Mouse (Mus musculus): ENCODE data around the gene Tasp1. TPM values are rescaled to one million over a fixed set of nuclear protein-coding genes. Genes with fewer than 3 reads are reported as not detected.

Gene Tasp1
- polyA plus RNA-seq, 2 experiments = 6.1 to 13.9 TPM

DNA sequence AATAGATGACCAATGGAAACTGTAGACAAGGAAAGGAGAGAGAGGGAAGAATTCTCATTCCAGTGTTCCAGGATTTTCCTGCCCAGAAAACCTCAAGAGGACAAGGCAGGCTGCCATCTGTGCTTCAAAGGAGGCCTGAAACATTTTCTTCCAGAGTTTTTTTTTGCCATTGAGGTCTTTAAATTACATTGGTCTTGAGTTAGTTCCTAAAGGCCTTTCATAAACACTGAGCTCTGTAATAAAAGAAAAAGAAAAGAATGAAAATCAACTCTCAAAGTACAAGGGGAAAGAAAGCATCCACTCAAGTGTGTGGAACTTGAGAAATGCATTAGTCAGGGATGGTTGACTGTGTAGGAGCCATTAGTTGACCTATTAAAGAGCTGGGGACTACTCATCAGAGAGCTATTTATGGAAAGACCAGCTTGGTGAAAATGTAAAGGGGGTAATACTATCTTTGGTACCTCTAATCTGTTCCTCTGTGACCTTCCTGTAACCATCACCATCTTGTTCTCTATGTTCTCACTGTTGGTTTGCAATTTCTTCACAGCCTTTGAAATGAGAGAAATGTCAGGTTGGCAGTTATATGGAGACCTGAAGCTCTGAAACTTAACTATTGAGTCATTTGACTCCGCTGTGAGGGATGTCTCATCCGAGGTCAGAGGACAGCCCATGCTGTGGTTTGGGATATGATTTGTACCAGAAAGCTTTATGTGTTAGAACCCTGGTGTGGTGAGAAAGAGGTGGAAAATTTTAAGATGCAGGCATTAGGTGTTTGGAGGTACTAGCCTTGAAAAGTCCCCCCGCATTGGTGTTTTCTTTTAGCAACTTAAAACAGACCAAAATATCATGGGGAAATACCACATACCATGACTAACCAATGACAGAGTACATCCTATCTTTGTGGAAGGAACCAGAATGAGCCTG is 34.2 kb upstream of the Tasp1 start:
- peaks cover 22 to 28% of the 10 kb centered on the region in 2 experiments for H3K4me1 ChIP-seq (replicated peaks; ENCODE audit: control insufficient read depth in 2 of 2, insufficient read depth in 2 of 2, low read length in 1 of 2)
- no peaks in the 10 kb centered on the region for H3K36me3 ChIP-seq (replicated peaks; ENCODE audit: control insufficient read depth, insufficient read depth, low read depth)
- WGBS (ENCODE audit: insufficient replicate concordance) = 64% methylated on average over 3 of the region's 3 CpGs
- H3K9me3 ChIP-seq (ENCODE audit: control insufficient read depth, low read length) = no peaks in the 10 kb centered on the region
- DNase-seq (ENCODE audit: low read depth in 3 of 3, low spot score in 3 of 3) (no peak), ATAC-seq (ENCODE audit: insufficient read depth) (no peak)
- H3K4me2 ChIP-seq (ENCODE audit: low read depth) = no peak overlapping the region
- H3K27me3 ChIP-seq (ENCODE audit: control insufficient read depth, insufficient read depth, low read length) = no peaks in the 10 kb centered on the region; the same call in 1 of the 2 replicates
- H3K9ac ChIP-seq (replicated peaks) = no peak overlapping the region
- H3K27ac ChIP-seq = no peak overlapping the region
- TF ChIP-seq CTCF (IDR thresholded peaks at IDR 0.05; ENCODE audit: low read depth) = no peak
- no peak for TF ChIP-seq EP300 (IDR thresholded peaks at IDR 0.05; ENCODE audit: low read depth)
- H3K4me3 ChIP-seq (ENCODE audit: insufficient read depth in 1 of 2, low read depth in 2 of 2, low read length in 2 of 2) = no peak overlapping the region

DNA sequence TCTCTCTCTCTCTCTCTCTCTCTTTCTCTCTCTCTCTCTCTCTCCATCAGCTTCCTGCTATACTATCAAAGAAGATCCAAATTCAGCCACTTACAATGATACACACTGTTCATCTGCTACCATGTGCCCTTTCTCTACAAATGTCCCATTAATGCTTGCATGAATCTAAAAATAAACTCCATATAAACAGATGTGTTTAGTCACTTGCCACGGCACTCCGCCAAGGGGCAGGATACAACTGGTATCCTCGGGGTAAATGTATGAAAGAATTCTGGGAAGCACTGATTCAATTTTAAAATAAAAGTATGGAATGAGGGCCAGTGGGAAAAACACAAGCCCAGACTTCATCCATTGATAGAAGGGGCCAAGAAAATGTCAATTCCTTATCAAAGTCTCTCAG is 33.4 kb upstream of the Tasp1 start:
- H3K9me3 ChIP-seq (ENCODE audit: control insufficient read depth, low read length) = no peaks in the 10 kb centered on the region
- TF ChIP-seq CTCF (IDR thresholded peaks at IDR 0.05; ENCODE audit: low read depth) (no peak), EP300 (IDR thresholded peaks at IDR 0.05; ENCODE audit: low read depth) (no peak)
- no peak overlapping the region for H3K27ac ChIP-seq
- H3K4me3 ChIP-seq (ENCODE audit: insufficient read depth in 1 of 2, low read depth in 2 of 2, low read length in 2 of 2) = no peak overlapping the region
- no peak overlapping the region for H3K9ac ChIP-seq (replicated peaks)
- DNase-seq (ENCODE audit: low read depth in 3 of 3, low spot score in 3 of 3) (no peak), ATAC-seq (ENCODE audit: insufficient read depth) (no peak)
- H3K36me3 ChIP-seq (replicated peaks; ENCODE audit: control insufficient read depth, insufficient read depth, low read depth) = no peaks in the 10 kb centered on the region
- no peak overlapping the region for H3K4me2 ChIP-seq (ENCODE audit: low read depth)
- WGBS (ENCODE audit: insufficient replicate concordance) = 84% methylated on average over 3 of the region's 3 CpGs
- H3K4me1 ChIP-seq (replicated peaks; ENCODE audit: control insufficient read depth in 2 of 2, insufficient read depth in 2 of 2, low read length in 1 of 2) = peaks cover 22 to 28% of the 10 kb centered on the region in 2 experiments
- no peaks in the 10 kb centered on the region for H3K27me3 ChIP-seq (ENCODE audit: control insufficient read depth, insufficient read depth, low read length)

DNA sequence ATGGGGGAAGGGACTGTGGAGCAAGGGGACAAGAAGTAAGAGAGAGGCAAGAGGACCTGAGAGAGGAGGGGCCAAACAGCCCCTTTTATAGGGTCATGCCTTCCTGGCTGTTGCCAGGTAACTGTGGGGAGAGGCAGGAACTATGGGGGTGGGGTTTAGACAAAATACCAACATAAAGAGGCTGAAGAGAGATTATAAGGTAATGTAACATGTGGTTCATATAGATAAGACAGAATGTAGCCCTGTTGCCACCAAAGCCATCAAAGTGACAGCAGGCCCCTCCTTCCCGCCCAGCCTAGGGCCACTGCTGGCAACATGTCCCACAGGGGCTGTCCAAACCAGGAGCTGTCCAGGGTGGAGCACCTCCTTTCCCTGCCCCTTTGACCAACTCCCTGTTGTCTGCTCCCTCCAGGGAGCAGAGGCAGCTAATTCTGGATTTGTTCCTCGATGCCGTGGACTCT is 30.6 kb upstream of the Tasp1 start:
- Histone ChIP-seq H3K4me3 (ENCODE audit: insufficient read depth in 1 of 2, low read depth in 2 of 2, low read length in 2 of 2) (0 out of 4 replicates have a peak overlapping the region, but pooled peaks of 1 of the 2 experiments have one; percentile 14), H3K9me3 (ENCODE audit: control insufficient read depth, low read length) (no peaks in the 10 kb centered on the region), H3K9ac (replicated peaks) (peak overlapping the region; percentile 64), H3K36me3 (replicated peaks; ENCODE audit: control insufficient read depth, insufficient read depth, low read depth) (no peaks in the 10 kb centered on the region), H3K27me3 (ENCODE audit: control insufficient read depth, insufficient read depth, low read length) (no peaks in the 10 kb centered on the region), H3K4me2 (ENCODE audit: low read depth) (peak overlapping the region; percentile 59), H3K4me1 (replicated peaks; ENCODE audit: control insufficient read depth in 2 of 2, insufficient read depth in 2 of 2, low read length in 1 of 2) (peaks cover 22 to 28% of the 10 kb centered on the region in 2 experiments), H3K27ac (peak overlapping the region; percentile 90)
- DNase-seq (ENCODE audit: low read depth in 3 of 3, low spot score in 3 of 3) = peak; percentile 88 to 89 (median 88)
- ATAC-seq (ENCODE audit: insufficient read depth) = peak; percentile 99
- 26% methylated on average over 3 of the region's 3 CpGs for WGBS (ENCODE audit: insufficient replicate concordance)
- TF ChIP-seq EP300 (IDR thresholded peaks at IDR 0.05; ENCODE audit: low read depth) = peak; percentile 89
- no peak for TF ChIP-seq CTCF (IDR thresholded peaks at IDR 0.05; ENCODE audit: low read depth)

DNA sequence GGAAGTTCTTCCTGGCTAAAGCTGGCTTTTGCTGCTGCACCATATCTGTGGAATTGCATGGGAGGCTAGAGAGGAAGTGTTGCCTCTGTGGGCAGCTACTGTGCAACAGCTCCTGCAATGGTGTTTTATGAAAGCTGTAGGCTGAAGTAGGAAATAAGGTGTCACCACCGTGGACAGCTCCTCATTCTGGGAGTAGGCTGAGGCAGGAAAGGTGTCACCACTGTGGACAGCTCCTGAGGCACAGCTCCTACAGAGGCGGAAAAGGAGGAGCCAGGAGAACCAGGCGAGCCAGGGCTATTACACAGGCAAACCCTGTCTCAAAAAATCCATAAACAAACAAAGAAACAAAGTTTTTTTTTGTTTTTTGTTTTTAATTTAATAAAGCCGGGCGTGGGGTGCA is 29.4 kb upstream of the Tasp1 start:
- H3K27me3 ChIP-seq (ENCODE audit: control insufficient read depth, insufficient read depth, low read length) = no peaks in the 10 kb centered on the region
- H3K9me3 ChIP-seq (ENCODE audit: control insufficient read depth, low read length) = no peaks in the 10 kb centered on the region
- TF ChIP-seq CTCF (IDR thresholded peaks at IDR 0.05; ENCODE audit: low read depth) = no peak
- no peak for TF ChIP-seq EP300 (IDR thresholded peaks at IDR 0.05; ENCODE audit: low read depth)
- H3K4me1 ChIP-seq (replicated peaks; ENCODE audit: control insufficient read depth in 2 of 2, insufficient read depth in 2 of 2, low read length in 1 of 2) = peaks cover 22 to 28% of the 10 kb centered on the region in 2 experiments
- H3K4me2 ChIP-seq (ENCODE audit: low read depth) = no peak overlapping the region
- no peak for ATAC-seq (ENCODE audit: insufficient read depth)
- no peaks in the 10 kb centered on the region for H3K36me3 ChIP-seq (replicated peaks; ENCODE audit: control insufficient read depth, insufficient read depth, low read depth)
- 72% methylated on average over 5 of the region's 5 CpGs for WGBS (ENCODE audit: insufficient replicate concordance)
- no peak overlapping the region for H3K4me3 ChIP-seq (ENCODE audit: insufficient read depth in 1 of 2, low read depth in 2 of 2, low read length in 2 of 2)
- DNase-seq (ENCODE audit: low read depth in 3 of 3, low spot score in 3 of 3) = peak in 2 of 3 experiments; percentile 7 to 10
- no peak overlapping the region for H3K27ac ChIP-seq
- no peak overlapping the region for H3K9ac ChIP-seq (replicated peaks)

DNA sequence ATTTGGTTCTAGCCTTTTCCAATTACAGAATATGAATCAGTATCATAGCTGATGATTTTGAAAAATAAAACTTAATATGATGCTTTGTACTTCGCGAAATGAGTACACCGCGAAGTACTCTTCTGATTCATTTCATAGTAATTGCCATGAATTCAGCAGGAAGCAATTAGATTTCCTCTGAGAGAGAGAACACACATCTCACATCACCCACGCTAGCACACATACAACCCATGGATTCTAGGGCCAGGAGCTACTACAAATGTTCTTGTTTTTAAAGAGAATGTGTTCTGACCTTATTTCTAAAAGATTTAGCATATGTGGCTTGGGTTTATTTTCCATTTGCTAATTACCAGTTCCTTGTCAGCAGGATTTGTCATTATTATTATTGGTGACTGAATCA is 26.8 kb upstream of the Tasp1 start:
- 86% methylated on average over 5 of the region's 5 CpGs for WGBS (ENCODE audit: insufficient replicate concordance)
- Histone ChIP-seq H3K9me3 (ENCODE audit: control insufficient read depth, low read length) (no peaks in the 10 kb centered on the region), H3K27ac (no peak overlapping the region), H3K9ac (replicated peaks) (no peak overlapping the region), H3K4me2 (ENCODE audit: low read depth) (no peak overlapping the region), H3K36me3 (replicated peaks; ENCODE audit: control insufficient read depth, insufficient read depth, low read depth) (no peaks in the 10 kb centered on the region), H3K4me1 (replicated peaks; ENCODE audit: control insufficient read depth in 2 of 2, insufficient read depth in 2 of 2, low read length in 1 of 2) (peaks cover 16 to 21% of the 10 kb centered on the region in 2 experiments), H3K4me3 (ENCODE audit: insufficient read depth in 1 of 2, low read depth in 2 of 2, low read length in 2 of 2) (no peak overlapping the region), H3K27me3 (ENCODE audit: control insufficient read depth, insufficient read depth, low read length) (no peaks in the 10 kb centered on the region)
- TF ChIP-seq EP300 (IDR thresholded peaks at IDR 0.05; ENCODE audit: low read depth) (no peak), CTCF (IDR thresholded peaks at IDR 0.05; ENCODE audit: low read depth) (no peak)
- DNase-seq (ENCODE audit: low read depth in 3 of 3, low spot score in 3 of 3) (no peak), ATAC-seq (ENCODE audit: insufficient read depth) (no peak)

Measured in liver, embryonic 14.5 days (tissue).